Mouse (Mus musculus) small intestine, adult 2 months (tissue): ENCODE results near the gene Ccr10. TPM values are rescaled to one million over a fixed set of nuclear protein-coding genes. Genes with fewer than 3 reads are reported as not detected.

Experiments used
- H3K27ac ChIP-seq: fragments of 200-500 bp; 2 replicates; pipeline ENCODE4 v1.5.1; 2012; ENCODE audit warnings: low read depth, low read length, control low read depth, inconsistent platforms; ENCODE audit not compliant: insufficient read depth
- H3K27me3 ChIP-seq: fragments of 200-500 bp; 2 replicates; pipeline ENCODE4 v1.6.1; 2012; ENCODE audit warnings: mild to moderate bottlenecking, moderate library complexity, low read length, inconsistent platforms; ENCODE audit not compliant: control insufficient read depth, insufficient read depth
- H3K36me3 ChIP-seq: fragments of 200-500 bp; 2 replicates; pipeline ENCODE4 v1.6.1; 2012; ENCODE audit warnings: mild to moderate bottlenecking, low read length, control low read depth, inconsistent platforms; ENCODE audit not compliant: control insufficient read depth, insufficient read depth
- H3K4me1 ChIP-seq: fragments of 200-500 bp; 2 replicates; pipeline ENCODE4 v1.6.1; 2012; ENCODE audit warnings: low read length, inconsistent platforms, mixed read lengths; ENCODE audit not compliant: control insufficient read depth, insufficient read depth, insufficient read length
- H3K4me3 ChIP-seq: fragments of 200-500 bp; 2 replicates; pipeline ENCODE4 v1.5.1; 2012; ENCODE audit warnings: low read depth, mild to moderate bottlenecking, control low read depth, inconsistent platforms, low read length, moderate library complexity
- CTCF ChIP-seq: fragments of 200-500 bp; IDR thresholded peaks from 2 replicates; pipeline ENCODE4 v1.5.1; 2012; ENCODE audit warnings: low read depth, mild to moderate bottlenecking, control low read depth, inconsistent platforms, low read length, moderate library complexity, mixed read lengths; ENCODE audit not compliant: insufficient replicate concordance, insufficient read length; ENCODE audit errors: extremely low read depth
- POLR2A ChIP-seq: fragments of 200-500 bp; IDR thresholded peaks from 2 replicates; pipeline ENCODE4 v1.6.1; 2012; ENCODE audit warnings: low read depth, mild to moderate bottlenecking, control low read depth, inconsistent platforms, low read length, moderate library complexity
- WGBS: fragments of 180-500 bp; shearing (Covaris S2); methylation state at CpG from one replicate; pipeline ENCODE4 v1.1.7; 2018; 5-methylcytosine and 5-hydroxymethylcytosine counted together
- polyA plus RNA-seq: library from polyadenylated mRNA; depleted of rRNA; stranded (reverse); fragments of >200 nt; gene quantifications from 2 replicates; pipeline ENCODE4 v1.2.3, GENCODE M21; 2012

The Ccr10 gene
- polyA plus RNA-seq, 1 experiment = 25.7 TPM

- H3K36me3 ChIP-seq = peaks cover 10% of the 10 kb centered on the region; the same call in 1 of the 2 replicates
- H3K4me1 ChIP-seq = no peaks in the 10 kb centered on the region
- H3K4me3 ChIP-seq = no peak overlapping the region
- no peaks in the 10 kb centered on the region for H3K27me3 ChIP-seq
- TF ChIP-seq CTCF (no peak), POLR2A (no peak)
- WGBS = 85% methylated on average over 11 of the region's 11 CpGs
- no peak overlapping the region; the same call in 1 of the 2 replicates for H3K27ac ChIP-seq
Observed at GRCm38 (mm10) chr11:101188166-101188805, 13.0 kb upstream of the Ccr10 start.

GRCm38 (mm10) chr11:101187541-101187940, 12.3 kb upstream of the Ccr10 start:
- 91% methylated on average over 5 of the region's 5 CpGs for WGBS
- H3K36me3 ChIP-seq = peaks cover 6% of the 10 kb centered on the region; the same call in 1 of the 2 replicates
- H3K27me3 ChIP-seq = no peaks in the 10 kb centered on the region
- H3K4me3 ChIP-seq = no peak overlapping the region
- H3K27ac ChIP-seq = no peak overlapping the region
- TF ChIP-seq POLR2A (no peak), CTCF (no peak)
- H3K4me1 ChIP-seq = no peaks in the 10 kb centered on the region

GRCm38 (mm10) chr11:101186526-101187247, 11.4 kb upstream of the Ccr10 start:
- Histone ChIP-seq H3K27ac (no peak overlapping the region), H3K4me3 (no peak overlapping the region), H3K27me3 (no peaks in the 10 kb centered on the region), H3K4me1 (no peaks in the 10 kb centered on the region), H3K36me3 (peaks cover 3% of the 10 kb centered on the region; the same call in 1 of the 2 replicates)
- WGBS = 84% methylated on average over 27 of the region's 27 CpGs
- no peak for TF ChIP-seq POLR2A

GRCm38 (mm10) chr11:101185441-101185840, 10.2 kb upstream of the Ccr10 start:
- WGBS = 89% methylated on average over 4 of the region's 4 CpGs
- TF ChIP-seq POLR2A = no peak
- no peak for TF ChIP-seq CTCF
- peaks cover 3% of the 10 kb centered on the region; the same call in 1 of the 2 replicates for H3K36me3 ChIP-seq
- no peaks in the 10 kb centered on the region for H3K27me3 ChIP-seq
- no peak overlapping the region for H3K27ac ChIP-seq
- H3K4me3 ChIP-seq = no peak overlapping the region
- H3K4me1 ChIP-seq = no peaks in the 10 kb centered on the region; the same call in 1 of the 2 replicates

GRCm38 (mm10) chr11:101184984-101185383, 9.7 kb upstream of the Ccr10 start:
- 91% methylated on average over 12 of the region's 12 CpGs for whole genome bisulfite sequencing
- TF ChIP-seq POLR2A (no peak), CTCF (no peak)
- no peak overlapping the region for H3K4me3 ChIP-seq
- H3K36me3 ChIP-seq = peaks cover 3% of the 10 kb centered on the region; the same call in 1 of the 2 replicates
- no peak overlapping the region for H3K27ac ChIP-seq
- no peaks in the 10 kb centered on the region; the same call in 1 of the 2 replicates for H3K4me1 ChIP-seq
- H3K27me3 ChIP-seq = no peaks in the 10 kb centered on the region

GRCm38 (mm10) chr11:101182771-101183517, 7.7 kb upstream of the Ccr10 start:
- Histone ChIP-seq H3K4me3 (no peak overlapping the region), H3K27ac (no peak overlapping the region), H3K27me3 (no peaks in the 10 kb centered on the region), H3K36me3 (peaks cover 1% of the 10 kb centered on the region; the same call in 1 of the 2 replicates), H3K4me1 (no peaks in the 10 kb centered on the region; the same call in 1 of the 2 replicates)
- 79% methylated on average over 14 of the region's 14 CpGs for WGBS
- no peak for TF ChIP-seq POLR2A
- no peak for TF ChIP-seq CTCF

GRCm38 (mm10) chr11:101181961-101182360, 6.7 kb upstream of the Ccr10 start:
- Histone ChIP-seq H3K4me1 (no peaks in the 10 kb centered on the region; the same call in 1 of the 2 replicates), H3K4me3 (no peak overlapping the region), H3K27me3 (no peaks in the 10 kb centered on the region), H3K36me3 (no peaks in the 10 kb centered on the region), H3K27ac (no peak overlapping the region)
- TF ChIP-seq POLR2A (no peak), CTCF (no peak)
- 93% methylated on average over 11 of the region's 11 CpGs for WGBS
